Mouse (Mus musculus) brain, embryonic 18.5 days (tissue): ENCODE results near the gene Shisal2a.
A peak's percentile ranks its signal among the peaks of the same experiment; 100 is the strongest.

Experiments
- DNase-seq: peaks from one replicate; pipeline ENCODE4 v3.0.0-alpha.2; 2012; ENCODE audit warnings: low read depth, low spot score

Shisal2a gene

GRCm38 (mm10) chr4:108383183-108383714, at the start of gene Shisal2a:
Shisal2a (minus strand) TSS chr4:108383349.
- DNase-seq = no peak

- DNase-seq = no peak
These were observed 48.4 kb upstream of the Shisal2a start for GRCm38 (mm10) chr4:108431561-108431936.

GRCm38 (mm10) chr4:108430656-108431560, 47.8 kb upstream of the Shisal2a start:
- no peak for DNase-seq

- no peak for DNase-seq
These were observed 45.2 kb upstream of the Shisal2a start for GRCm38 (mm10) chr4:108428341-108428721.

GRCm38 (mm10) chr4:108427719-108428340, 44.7 kb upstream of the Shisal2a start:
- no peak for DNase-seq

GRCm38 (mm10) chr4:108424587-108424986, 41.4 kb upstream of the Shisal2a start:
- DNase-seq = no peak

GRCm38 (mm10) chr4:108407621-108408020, 24.5 kb upstream of the Shisal2a start:
- DNase-seq = no peak

GRCm38 (mm10) chr4:108406861-108407401, 23.8 kb upstream of the Shisal2a start, which contains the start of gene Gpx7:
Gpx7 (minus strand) TSS chr4:108406961.
- DNase-seq = no peak

GRCm38 (mm10) chr4:108406138-108406860, 23.1 kb upstream of the Shisal2a start:
- DNase-seq = no peak

- no peak for DNase-seq
These were observed 22.6 kb upstream of the Shisal2a start for GRCm38 (mm10) chr4:108405766-108406137.

- DNase-seq = no peak
These were observed 20.9 kb upstream of the Shisal2a start for GRCm38 (mm10) chr4:108403861-108404635.

GRCm38 (mm10) chr4:108400395-108400794, 17.2 kb upstream of the Shisal2a start:
- DNase-seq = no peak

- no peak for DNase-seq
These were observed 11.1 kb upstream of the Shisal2a start for GRCm38 (mm10) chr4:108394236-108394635.

GRCm38 (mm10) chr4:108392558-108392957, 9.4 kb upstream of the Shisal2a start:
- no peak for DNase-seq

GRCm38 (mm10) chr4:108391124-108391523, 8.0 kb upstream of the Shisal2a start:
- no peak for DNase-seq

- DNase-seq = no peak
These were observed 5.6 kb upstream of the Shisal2a start for GRCm38 (mm10) chr4:108388741-108389140.

GRCm38 (mm10) chr4:108387681-108388253, 4.6 kb upstream of the Shisal2a start:
- peak; percentile 55 for DNase-seq

- no peak for DNase-seq
These were observed 4.0 kb upstream of the Shisal2a start for GRCm38 (mm10) chr4:108387106-108387505.

- no peak for DNase-seq
These were observed 2.9 kb upstream of the Shisal2a start for GRCm38 (mm10) chr4:108386087-108386486.

- DNase-seq = no peak
These were observed 3.0 kb downstream of the Shisal2a start for GRCm38 (mm10) chr4:108380146-108380545.

- no peak for DNase-seq
These were observed 3.7 kb downstream of the Shisal2a start for GRCm38 (mm10) chr4:108379476-108379875.
